Mouse (Mus musculus): Measurements from ENCODE around the gene Tnfaip3. TPM values are rescaled to one million over a fixed set of nuclear protein-coding genes. Genes with fewer than 3 reads are reported as not detected.

The Tnfaip3 gene
- 12.1 and 15.7 TPM in 2 replicates for polyA plus RNA-seq (2012; ENCODE audit: low replicate concordance)

GRCm38 (mm10) chr10:19015257-19015862, at the start of gene Tnfaip3:
Gene Tnfaip3, minus strand, starts transcription at chr10:19015657.

Other genes with a start within 250 kb of the Tnfaip3 start
- not detected in 2 replicates for gene Gm4922, start 228.9 kb downstream of the Tnfaip3 start, polyA plus RNA-seq (2012; ENCODE audit: low replicate concordance)
- 0.43 TPM in 1 of 2 replicates, not detected in the other for gene Perp, start 170.6 kb downstream of the Tnfaip3 start, polyA plus RNA-seq (2012; ENCODE audit: low replicate concordance)